Mouse (Mus musculus): ENCODE data around the gene Eepd1. TPM values are rescaled to one million over a fixed set of nuclear protein-coding genes. Genes with fewer than 3 reads are reported as not detected.
"Not testable (repeated sequence)": the region's sequence is repeated elsewhere in the genome, so short reads cannot be mapped to it uniquely, and the experiment has no call there.

The Eepd1 gene
- 2.1 and 9.0 TPM in 2 replicates for polyA plus RNA-seq (2011; ENCODE audit: insufficient read depth, insufficient read length, low replicate concordance, missing spikeins)

GRCm38 (mm10) chr9:25481344-25482095 lies at the start of gene Eepd1:
Eepd1 (plus strand) TSS chr9:25481547.
- Histone ChIP-seq H3K4me3 (replicated peaks; ENCODE audit: control insufficient read depth, low read depth, low read length) (peak within 1 kb of the TSS; percentile 84), H3K27ac (ENCODE audit: control insufficient read depth, insufficient read depth, low read depth, low read length, poor library complexity) (peak within 1 kb of the TSS; percentile 79), H3K4me1 (ENCODE audit: control insufficient read depth, insufficient read depth, low read length) (peaks cover 6% of the 10 kb centered on the region; the same call in 1 of the 2 replicates)
- no peak for TF ChIP-seq CTCF (IDR thresholded peaks at IDR 0.05; ENCODE audit: control insufficient read depth, insufficient read depth, low read length)
- peak; percentile 67; the same call in 1 of the 2 replicates for TF ChIP-seq POLR2A (IDR thresholded peaks at IDR 0.05; ENCODE audit: borderline replicate concordance, control insufficient read depth, low read depth, low read length)
- WGBS = under 1% methylated on average over 75 of the region's 75 CpGs

DNA sequence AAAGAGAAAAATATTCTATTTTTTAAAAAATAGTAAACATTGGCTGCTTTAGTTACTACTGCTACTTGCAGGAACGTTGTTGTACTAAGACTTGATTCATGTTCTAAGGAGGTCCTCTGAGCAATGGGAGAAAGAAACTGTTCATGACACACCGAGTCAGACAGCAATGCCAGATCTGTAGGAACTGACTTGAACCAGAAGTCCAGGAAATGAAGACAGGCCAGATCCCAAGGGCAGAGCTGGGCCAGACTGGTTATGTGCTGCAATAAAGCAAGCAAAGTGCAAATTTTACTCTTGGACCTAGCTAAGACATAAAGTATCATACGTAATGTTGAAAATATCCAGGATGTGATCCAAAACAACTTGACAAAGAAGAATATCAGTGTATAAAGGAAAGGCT lies 42.5 kb upstream of the Eepd1 start:
- 73% methylated on average over 3 of the region's 3 CpGs for WGBS
- no peak overlapping the region for H3K27ac ChIP-seq (ENCODE audit: control insufficient read depth, insufficient read depth, low read depth, low read length, poor library complexity)
- H3K4me3 ChIP-seq (replicated peaks; ENCODE audit: control insufficient read depth, low read depth, low read length) = no peak overlapping the region
- TF ChIP-seq CTCF (IDR thresholded peaks at IDR 0.05; ENCODE audit: control insufficient read depth, insufficient read depth, low read length) (no peak), POLR2A (IDR thresholded peaks at IDR 0.05; ENCODE audit: borderline replicate concordance, control insufficient read depth, low read depth, low read length) (no peak)
- no peaks in the 10 kb centered on the region for H3K4me1 ChIP-seq (ENCODE audit: control insufficient read depth, insufficient read depth, low read length)

- not testable (repeated sequence) for H3K4me1 ChIP-seq (ENCODE audit: control insufficient read depth, insufficient read depth, low read length); H3K4me3 ChIP-seq (replicated peaks; ENCODE audit: control insufficient read depth, low read depth, low read length); H3K27ac ChIP-seq (ENCODE audit: control insufficient read depth, insufficient read depth, low read depth, low read length, poor library complexity)
- 89% methylated on average over 5 of the region's 5 CpGs for WGBS
These were observed 41.3 kb upstream of the Eepd1 start for GRCm38 (mm10) chr9:25440046-25440445.

- H3K4me1 ChIP-seq (ENCODE audit: control insufficient read depth, insufficient read depth, low read length) = no peaks in the 10 kb centered on the region
These were observed 39.3 kb upstream of the Eepd1 start for GRCm38 (mm10) chr9:25442041-25442440.

DNA sequence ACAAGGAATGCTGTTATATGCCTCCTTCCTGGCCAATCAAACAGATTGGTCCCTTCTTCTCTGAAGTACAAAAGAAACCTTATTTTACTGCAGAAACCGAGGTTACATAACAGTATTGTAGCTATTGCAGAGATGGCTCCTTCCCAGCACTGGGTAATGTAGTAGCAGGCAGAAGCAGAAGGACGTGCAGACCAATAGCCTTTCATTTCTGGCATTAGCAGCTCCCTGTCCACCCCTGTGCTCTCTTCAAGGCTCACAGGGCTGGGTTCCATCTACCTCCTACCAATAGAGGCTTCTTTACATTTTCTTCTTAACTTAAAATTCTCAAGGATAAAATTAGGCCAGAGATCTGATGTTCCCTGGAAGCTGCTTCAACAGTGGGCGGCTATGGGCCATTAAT lies 38.3 kb upstream of the Eepd1 start:
- H3K4me3 ChIP-seq (replicated peaks; ENCODE audit: control insufficient read depth, low read depth, low read length) = no peak overlapping the region
- no peak overlapping the region for H3K27ac ChIP-seq (ENCODE audit: control insufficient read depth, insufficient read depth, low read depth, low read length, poor library complexity)
- TF ChIP-seq POLR2A (IDR thresholded peaks at IDR 0.05; ENCODE audit: borderline replicate concordance, control insufficient read depth, low read depth, low read length) (no peak), CTCF (IDR thresholded peaks at IDR 0.05; ENCODE audit: control insufficient read depth, insufficient read depth, low read length) (no peak)
- 59% methylated on average over 3 of the region's 3 CpGs for WGBS
- H3K4me1 ChIP-seq (ENCODE audit: control insufficient read depth, insufficient read depth, low read length) = no peaks in the 10 kb centered on the region

More at GRCm38 (mm10) chr9:25442041-25442440, 39.3 kb upstream of the Eepd1 start:
- TF ChIP-seq CTCF (IDR thresholded peaks at IDR 0.05; ENCODE audit: control insufficient read depth, insufficient read depth, low read length) = no peak
- no peak for TF ChIP-seq POLR2A (IDR thresholded peaks at IDR 0.05; ENCODE audit: borderline replicate concordance, control insufficient read depth, low read depth, low read length)
- Histone ChIP-seq H3K27ac (ENCODE audit: control insufficient read depth, insufficient read depth, low read depth, low read length, poor library complexity) (no peak overlapping the region), H3K4me3 (replicated peaks; ENCODE audit: control insufficient read depth, low read depth, low read length) (no peak overlapping the region)

DNA sequence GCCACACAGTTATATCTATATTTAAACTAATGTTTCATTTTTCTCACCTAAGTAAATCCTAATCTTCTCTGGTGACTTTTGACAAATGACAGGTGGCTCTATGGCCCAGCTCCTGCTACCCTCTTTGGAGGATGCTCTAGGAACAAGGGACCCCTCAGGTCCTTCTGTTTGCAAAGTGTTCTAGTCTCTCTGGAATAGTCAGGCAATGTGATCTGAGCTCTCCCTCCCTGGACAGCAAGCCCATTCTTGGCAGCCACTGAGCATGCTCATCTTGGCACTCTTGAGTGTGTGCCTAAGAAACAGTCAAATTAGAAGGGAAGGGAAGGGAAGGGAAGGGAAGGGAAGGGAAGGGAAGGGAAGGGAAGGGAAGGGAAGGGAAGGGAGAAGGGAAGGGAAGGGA lies 37.8 kb upstream of the Eepd1 start:
- TF ChIP-seq POLR2A (IDR thresholded peaks at IDR 0.05; ENCODE audit: borderline replicate concordance, control insufficient read depth, low read depth, low read length) (no peak), CTCF (IDR thresholded peaks at IDR 0.05; ENCODE audit: control insufficient read depth, insufficient read depth, low read length) (no peak)
- no peak overlapping the region for H3K27ac ChIP-seq (ENCODE audit: control insufficient read depth, insufficient read depth, low read depth, low read length, poor library complexity)
- H3K4me3 ChIP-seq (replicated peaks; ENCODE audit: control insufficient read depth, low read depth, low read length) = no peak overlapping the region
- H3K4me1 ChIP-seq (ENCODE audit: control insufficient read depth, insufficient read depth, low read length) = no peaks in the 10 kb centered on the region

GRCm38 (mm10) chr9:25450394-25450793 lies 31.0 kb upstream of the Eepd1 start:
- H3K27ac ChIP-seq (ENCODE audit: control insufficient read depth, insufficient read depth, low read depth, low read length, poor library complexity) = no peak overlapping the region
- no peak overlapping the region for H3K4me3 ChIP-seq (replicated peaks; ENCODE audit: control insufficient read depth, low read depth, low read length)
- 51% methylated on average over 4 of the region's 4 CpGs for WGBS
- H3K4me1 ChIP-seq (ENCODE audit: control insufficient read depth, insufficient read depth, low read length) = no peaks in the 10 kb centered on the region
- no peak for TF ChIP-seq POLR2A (IDR thresholded peaks at IDR 0.05; ENCODE audit: borderline replicate concordance, control insufficient read depth, low read depth, low read length)
- TF ChIP-seq CTCF (IDR thresholded peaks at IDR 0.05; ENCODE audit: control insufficient read depth, insufficient read depth, low read length) = peak; percentile 43; the same call in 1 of the 2 replicates

DNA sequence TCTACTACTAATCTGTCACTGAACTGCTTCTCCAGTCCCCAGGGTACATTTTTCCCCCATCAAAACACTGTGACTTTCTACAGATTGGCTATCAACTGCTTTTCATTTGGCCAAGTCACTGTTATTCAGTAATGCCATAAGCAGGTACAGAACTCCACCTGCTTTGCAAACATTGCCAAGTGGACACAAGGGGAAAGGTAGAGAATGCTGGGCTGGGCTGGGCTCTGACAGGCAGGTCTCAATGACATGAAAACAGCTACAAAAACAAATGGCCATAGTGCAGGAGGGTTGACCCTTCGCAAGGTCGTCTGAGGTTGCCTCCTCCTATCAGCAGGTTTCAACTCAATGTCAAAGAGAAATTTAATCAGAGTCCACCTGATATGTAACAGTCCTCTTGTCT lies 26.3 kb upstream of the Eepd1 start:
- H3K4me3 ChIP-seq (replicated peaks; ENCODE audit: control insufficient read depth, low read depth, low read length) = no peak overlapping the region
- WGBS = 90% methylated on average over 2 of the region's 2 CpGs
- H3K27ac ChIP-seq (ENCODE audit: control insufficient read depth, insufficient read depth, low read depth, low read length, poor library complexity) = no peak overlapping the region
- H3K4me1 ChIP-seq (ENCODE audit: control insufficient read depth, insufficient read depth, low read length) = no peaks in the 10 kb centered on the region
- no peak for TF ChIP-seq CTCF (IDR thresholded peaks at IDR 0.05; ENCODE audit: control insufficient read depth, insufficient read depth, low read length)
- TF ChIP-seq POLR2A (IDR thresholded peaks at IDR 0.05; ENCODE audit: borderline replicate concordance, control insufficient read depth, low read depth, low read length) = no peak

Data from bone marrow, adult 2 months (tissue).